Comparison of ENCODE assay signal across 9 mouse cellular contexts in the genomic region with DNA sequence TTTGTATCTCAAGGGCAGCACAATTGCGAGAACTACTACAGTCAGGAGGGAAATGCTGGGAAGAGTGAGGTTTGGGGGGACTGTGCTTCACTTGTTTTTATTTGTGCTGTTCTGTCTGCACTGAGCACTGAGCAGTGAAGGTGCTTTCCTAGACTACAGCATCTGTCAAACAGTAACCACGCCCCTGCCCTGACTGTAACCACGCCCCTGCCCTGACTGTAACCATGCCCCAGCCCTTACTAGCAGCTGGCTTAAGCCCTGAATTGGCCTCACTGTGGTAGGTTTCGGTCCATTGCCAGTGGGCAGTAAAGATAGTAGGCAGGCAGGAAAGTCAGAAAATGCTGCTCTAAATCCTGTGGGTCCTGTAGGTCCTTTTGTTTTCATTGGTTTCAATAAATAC.
DNase-seq lines count a peak whose midpoint lies in the region; ATAC-seq and TF ChIP-seq lines count a peak whose summit lies in the region.
"Had no signal": no experiment of that assay in that cellular context is flagged by ENCODE, and none has a peak within 500 bp of the region (broad histone marks: within the 10 kb centered on the region; RNA-seq: fewer than 3 reads in every experiment).

No protein-coding gene starts in this region.

- H3K4me1 ChIP-seq in hindbrain, embryonic 12.5 days: 0 out of 2 replicates have a peak, but pooled peaks cover 2% of the 10 kb centered on the region
- H3K4me1 ChIP-seq in hindbrain, embryonic 10.5 days (replicated peaks): 0 out of 2 replicates have a peak, but pooled peaks cover 3% of the 10 kb centered on the region
- peaks cover 0 to 2% of the 10 kb centered on the region in 2 experiments; a peak in 1 of 4 replicates for H3K4me1 ChIP-seq in ES-E14 (ENCODE audit: control insufficient read depth in 2 of 2, insufficient read depth in 2 of 2, low read length in 2 of 2, poor library complexity in 1 of 2)
- H3K4me1 ChIP-seq in intestine, embryonic 16.5 days (ENCODE audit: control insufficient read depth, insufficient read depth, low read length): no peaks in the 10 kb centered on the region
- no peaks in the 10 kb centered on the region for H3K4me1 ChIP-seq in liver, postnatal 0 days (ENCODE audit: insufficient read depth)
- no peaks in the 10 kb centered on the region for H3K4me1 ChIP-seq in forebrain, embryonic 15.5 days
- H3K4me1 ChIP-seq: forebrain, embryonic 13.5 days had no signal

- H3K4me2 ChIP-seq in hindbrain, embryonic 12.5 days (replicated peaks): no peak overlapping the region
- H3K4me2 ChIP-seq in intestine, embryonic 16.5 days (ENCODE audit: low read depth, low read length): no peak overlapping the region
- no peak overlapping the region for H3K4me2 ChIP-seq in liver, postnatal 0 days (ENCODE audit: low read depth, low read length)
- no peak overlapping the region for H3K4me2 ChIP-seq in forebrain, embryonic 15.5 days (replicated peaks)
- H3K4me2 ChIP-seq: forebrain, embryonic 13.5 days had no signal

- H3K27me3 ChIP-seq in hindbrain, embryonic 12.5 days: no peaks in the 10 kb centered on the region
- H3K27me3 ChIP-seq in hindbrain, embryonic 10.5 days (ENCODE audit: insufficient read depth, poor library complexity, severe bottlenecking): no peaks in the 10 kb centered on the region
- no peaks in the 10 kb centered on the region for H3K27me3 ChIP-seq in intestine, embryonic 16.5 days (replicated peaks; ENCODE audit: control insufficient read depth, insufficient read depth, low read length)
- no peaks in the 10 kb centered on the region for H3K27me3 ChIP-seq in liver, postnatal 0 days (ENCODE audit: insufficient read depth, low read length)
- no peaks in the 10 kb centered on the region for H3K27me3 ChIP-seq in forebrain, embryonic 15.5 days
- H3K27me3 ChIP-seq: forebrain, embryonic 13.5 days had no signal

- ATAC-seq in hindbrain, embryonic 12.5 days (ENCODE audit: low FRiP score): peak; percentile 67; the same call in 1 of the 2 replicates
- ATAC-seq in intestine, embryonic 16.5 days: peak; percentile 79; the same call in 1 of the 2 replicates
- ATAC-seq in liver, postnatal 0 days: no peak
- ATAC-seq in monocyte, adult 5-6 weeks (replicated peaks; ENCODE audit: insufficient number of reproducible peaks, low FRiP score, low TSS enrichment, poor library complexity, severe bottlenecking): no peak
- no peak for ATAC-seq in forebrain, embryonic 15.5 days (replicated peaks)
- ATAC-seq: forebrain, embryonic 13.5 days had no signal

- H3K36me3 ChIP-seq in hindbrain, embryonic 12.5 days: no peaks in the 10 kb centered on the region
- H3K36me3 ChIP-seq in hindbrain, embryonic 10.5 days: no peaks in the 10 kb centered on the region
- no peaks in the 10 kb centered on the region for H3K36me3 ChIP-seq in ES-E14 (ENCODE audit: control insufficient read depth, insufficient read depth, low read length, poor library complexity, severe bottlenecking)
- H3K36me3 ChIP-seq in intestine, embryonic 16.5 days (ENCODE audit: control insufficient read depth, insufficient read depth, low read length): no peaks in the 10 kb centered on the region
- no peaks in the 10 kb centered on the region for H3K36me3 ChIP-seq in liver, postnatal 0 days (replicated peaks; ENCODE audit: insufficient read depth, low read length)
- H3K36me3 ChIP-seq in forebrain, embryonic 15.5 days: no peaks in the 10 kb centered on the region

- no peak for TF ChIP-seq EP300 in liver, postnatal 0 days (IDR thresholded peaks at IDR 0.05; ENCODE audit: low read depth)

- TF ChIP-seq CTCF in liver, postnatal 0 days (IDR thresholded peaks at IDR 0.05; ENCODE audit: low read depth): no peak

- no peaks in the 10 kb centered on the region for H3K9me3 ChIP-seq in hindbrain, embryonic 12.5 days (replicated peaks)
- no peaks in the 10 kb centered on the region for H3K9me3 ChIP-seq in hindbrain, embryonic 10.5 days
- no peaks in the 10 kb centered on the region for H3K9me3 ChIP-seq in ES-E14 (ENCODE audit: control insufficient read depth, insufficient read depth, low read depth, low read length)
- H3K9me3 ChIP-seq in intestine, embryonic 16.5 days (ENCODE audit: control insufficient read depth, low read length): no peaks in the 10 kb centered on the region
- no peaks in the 10 kb centered on the region for H3K9me3 ChIP-seq in liver, postnatal 0 days (ENCODE audit: low read length)
- no peaks in the 10 kb centered on the region for H3K9me3 ChIP-seq in forebrain, embryonic 15.5 days
- H3K9me3 ChIP-seq: forebrain, embryonic 13.5 days had no signal

- in situ Hi-C loops in ES-E14 (cut with MboI; ENCODE audit: low sequenced_read_pairs in 2 of 2, unreplicated experiment in 2 of 2): no loop called here

- H3K4me3 ChIP-seq in hindbrain, embryonic 12.5 days: no peak overlapping the region
- H3K4me3 ChIP-seq in hindbrain, embryonic 10.5 days: no peak overlapping the region
- no peak overlapping the region for H3K4me3 ChIP-seq in ES-E14 (ENCODE audit: insufficient read depth in 1 of 2, low read depth in 1 of 2, low read length in 2 of 2, poor library complexity in 1 of 2, severe bottlenecking in 1 of 2)
- H3K4me3 ChIP-seq in intestine, embryonic 16.5 days (ENCODE audit: low read length): no peak overlapping the region
- no peak overlapping the region for H3K4me3 ChIP-seq in liver, postnatal 0 days (ENCODE audit: low read depth, low read length)
- H3K4me3 ChIP-seq in forebrain, embryonic 15.5 days: no peak overlapping the region
- H3K4me3 ChIP-seq: forebrain, embryonic 13.5 days had no signal

- no peak overlapping the region for H3K9ac ChIP-seq in hindbrain, embryonic 12.5 days
- no peak overlapping the region for H3K9ac ChIP-seq in ES-E14 (ENCODE audit: insufficient read depth, low read depth, low read length, poor library complexity, severe bottlenecking)
- no peak overlapping the region for H3K9ac ChIP-seq in intestine, embryonic 16.5 days (ENCODE audit: low read depth, low read length)
- H3K9ac ChIP-seq in liver, postnatal 0 days (replicated peaks): no peak overlapping the region
- no peak overlapping the region for H3K9ac ChIP-seq in forebrain, embryonic 15.5 days (replicated peaks)
- H3K9ac ChIP-seq: forebrain, embryonic 13.5 days had no signal

- 74% methylated on average over 4 of the region's 4 CpGs for WGBS in hindbrain, embryonic 12.5 days
- 57% methylated on average over 4 of the region's 4 CpGs for WGBS in hindbrain, embryonic 10.5 days
- WGBS in intestine, embryonic 16.5 days: 60% methylated on average over 4 of the region's 4 CpGs
- whole genome bisulfite sequencing in liver, postnatal 0 days (ENCODE audit: insufficient replicate concordance): 58% methylated on average over 4 of the region's 4 CpGs
- 64% methylated on average over 4 of the region's 4 CpGs for WGBS in forebrain, embryonic 15.5 days

- H3K27ac ChIP-seq in hindbrain, embryonic 12.5 days: no peak overlapping the region
- H3K27ac ChIP-seq in hindbrain, embryonic 10.5 days: no peak overlapping the region
- no peak overlapping the region for H3K27ac ChIP-seq in ES-E14 (ENCODE audit: insufficient read depth, low read depth, low read length, poor library complexity, severe bottlenecking)
- no peak overlapping the region for H3K27ac ChIP-seq in intestine, embryonic 16.5 days (ENCODE audit: low read length)
- H3K27ac ChIP-seq in liver, postnatal 0 days (ENCODE audit: low read depth): no peak overlapping the region
- no peak overlapping the region for H3K27ac ChIP-seq in forebrain, embryonic 15.5 days (replicated peaks)
- H3K27ac ChIP-seq: forebrain, embryonic 13.5 days had no signal

- no peak for DNase-seq in hindbrain, embryonic 10.5 days (ENCODE audit: low spot score)
- peak; percentile 6 for DNase-seq in ES-E14 (ENCODE audit: low read depth, low spot score)
- DNase-seq in liver, postnatal 0 days: peak; percentile 48
- DNase-seq in frontal cortex, postnatal 25 days (ENCODE audit: low spot score in 2 of 2): no peak

TF ChIP-seq in ES-E14, 5 proteins besides CTCF, POLR2A, EP300 and RAD21:
- TF ChIP-seq CHD2 (IDR thresholded peaks at IDR 0.05; ENCODE audit: low read depth, low read length) (no peak), ZNF384 (IDR thresholded peaks at IDR 0.05; ENCODE audit: low read depth, low read length) (no peak)

Comparison
In these comparisons a context has a peak if more than half of its experiments do, and no peak if none do; other contexts are left out.
1. ATAC-seq: peak in hindbrain, embryonic 12.5 days (single experiment) and intestine, embryonic 16.5 days (single experiment); none in liver, postnatal 0 days (single experiment), monocyte, adult 5-6 weeks (single experiment) and forebrain, embryonic 15.5 days (single experiment).
2. DNase-seq: peak in ES-E14 (single experiment) and liver, postnatal 0 days (single experiment); none in hindbrain, embryonic 10.5 days (single experiment) and frontal cortex, postnatal 25 days (0 of 2).